Mouse (Mus musculus) lung, postnatal 0 days (tissue): ENCODE results near the gene D930020B18Rik. TPM values are rescaled to one million over a fixed set of nuclear protein-coding genes. Genes with fewer than 3 reads are reported as not detected.

Experiments used
- ATAC-seq: fragments of 200-750 bp; cut with Nextera tagmentation; 2 replicates; pipeline ENCODE4 v1.8.0; 2017; ENCODE audit warnings: moderate library complexity
- DNase-seq: peaks from one replicate; pipeline ENCODE4 v3.0.0-alpha.2; 2016; ENCODE audit warnings: low spot score
- H3K27ac ChIP-seq: fragments of 300-500 bp; sonication (generic); 2 replicates; pipeline ENCODE4 v1.5.1; 2014; ENCODE audit warnings: antibody characterized with exemption, mild to moderate bottlenecking, low read length, mixed read lengths
- H3K27me3 ChIP-seq: fragments of 300-500 bp; sonication (generic); replicated peaks from 2 replicates; pipeline ENCODE4 v1.6.1; 2014; ENCODE audit warnings: low read length, mixed read lengths; ENCODE audit not compliant: insufficient read depth
- H3K36me3 ChIP-seq: fragments of 300-500 bp; sonication (generic); 2 replicates; pipeline ENCODE4 v1.6.1; 2014; ENCODE audit warnings: low read length, mixed read lengths; ENCODE audit not compliant: insufficient read depth
- H3K4me1 ChIP-seq: fragments of 300-500 bp; sonication (generic); 2 replicates; pipeline ENCODE4 v1.6.1; 2014; ENCODE audit warnings: antibody characterized with exemption, low read depth, low read length, mixed read lengths; ENCODE audit not compliant: insufficient read depth
- H3K4me2 ChIP-seq: fragments of 300-500 bp; sonication (generic); replicated peaks from 2 replicates; pipeline ENCODE4 v1.6.1; 2014; ENCODE audit warnings: low read depth, mild to moderate bottlenecking, low read length, moderate library complexity, mixed read lengths
- H3K4me3 ChIP-seq: fragments of 300-500 bp; sonication (generic); 2 replicates; pipeline ENCODE4 v1.5.1; 2014; ENCODE audit warnings: low read depth, low read length
- H3K9ac ChIP-seq: fragments of 300-500 bp; sonication (generic); replicated peaks from 2 replicates; pipeline ENCODE4 v1.6.1; 2014; ENCODE audit warnings: low read depth, mild to moderate bottlenecking
- H3K9me3 ChIP-seq: fragments of 300-500 bp; sonication (generic); 2 replicates; pipeline ENCODE4 v1.6.1; 2016; ENCODE audit warnings: low read length, mixed read lengths
- CTCF ChIP-seq: IDR thresholded peaks from 2 replicates; pipeline ENCODE4 v1.5.1; 2016; ENCODE audit warnings: antibody characterized with exemption, mild to moderate bottlenecking
- EP300 ChIP-seq: IDR thresholded peaks from 2 replicates; pipeline ENCODE4 v1.6.1; 2016; ENCODE audit warnings: antibody characterized with exemption, mild to moderate bottlenecking, control low read depth
- WGBS: fragments of 180-500 bp; shearing (Covaris S2); extraction: QIAGEN DNeasy Blood & Tissue Kit; methylation state at CpG from one replicate; pipeline ENCODE4 v1.1.7; 2014; 5-methylcytosine and 5-hydroxymethylcytosine counted together
- polyA plus RNA-seq: library from polyadenylated mRNA; unstranded; fragments of >200 nt; fragmentation: Nextera tagmentation; extraction: Ambion mirVana; gene quantifications from 2 replicates; pipeline ENCODE4 v1.2.1, GENCODE M21; 2015

The D930020B18Rik gene
- polyA plus RNA-seq, 1 experiment from 2014 or later: 0.44 TPM

DNA sequence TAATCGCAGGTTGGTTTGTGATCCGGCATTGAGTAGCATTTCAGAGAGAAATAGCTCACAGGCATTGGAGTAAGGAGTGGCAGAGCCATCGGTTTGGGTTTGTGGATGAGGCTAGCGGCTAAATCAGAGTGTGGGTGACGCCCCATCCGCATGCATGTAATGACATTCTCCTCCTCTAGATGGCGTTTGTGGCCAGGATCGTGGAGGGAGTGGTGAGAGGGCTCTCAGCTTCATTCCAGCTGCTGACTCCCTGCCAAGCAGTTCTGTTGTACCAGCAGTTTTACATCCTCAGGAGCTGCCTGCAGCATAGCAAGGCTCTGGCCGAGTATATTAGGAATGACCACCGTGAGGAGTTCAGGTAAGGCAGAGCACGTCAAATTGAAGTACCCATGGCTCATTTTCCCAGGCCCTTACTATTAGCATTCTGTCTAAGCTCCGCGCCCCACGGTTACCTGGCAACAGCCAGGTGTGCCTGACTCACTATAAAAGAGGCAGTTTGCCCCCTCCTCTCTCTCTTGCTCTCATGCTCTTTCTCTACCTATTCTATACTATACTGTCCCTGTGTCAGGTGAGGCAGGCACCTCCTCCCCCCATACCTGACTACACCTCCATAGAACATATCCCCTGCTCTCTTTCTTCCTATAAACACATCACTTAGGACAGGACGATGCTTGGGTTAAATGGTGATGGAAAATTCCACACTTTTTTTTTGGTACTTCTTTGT, 48.4 kb downstream of the D930020B18Rik start:
- Histone ChIP-seq H3K4me2 (no peak overlapping the region), H3K36me3 (no peaks in the 10 kb centered on the region), H3K9ac (no peak overlapping the region), H3K27ac (no peak overlapping the region), H3K9me3 (no peaks in the 10 kb centered on the region), H3K27me3 (no peaks in the 10 kb centered on the region), H3K4me1 (no peaks in the 10 kb centered on the region), H3K4me3 (no peak overlapping the region)
- ATAC-seq: peak; percentile 88
- 15% methylated on average over 15 of the region's 15 CpGs for WGBS
- DNase-seq: peak; percentile 94
- TF ChIP-seq CTCF (peak; percentile 94), EP300 (no peak)

DNA sequence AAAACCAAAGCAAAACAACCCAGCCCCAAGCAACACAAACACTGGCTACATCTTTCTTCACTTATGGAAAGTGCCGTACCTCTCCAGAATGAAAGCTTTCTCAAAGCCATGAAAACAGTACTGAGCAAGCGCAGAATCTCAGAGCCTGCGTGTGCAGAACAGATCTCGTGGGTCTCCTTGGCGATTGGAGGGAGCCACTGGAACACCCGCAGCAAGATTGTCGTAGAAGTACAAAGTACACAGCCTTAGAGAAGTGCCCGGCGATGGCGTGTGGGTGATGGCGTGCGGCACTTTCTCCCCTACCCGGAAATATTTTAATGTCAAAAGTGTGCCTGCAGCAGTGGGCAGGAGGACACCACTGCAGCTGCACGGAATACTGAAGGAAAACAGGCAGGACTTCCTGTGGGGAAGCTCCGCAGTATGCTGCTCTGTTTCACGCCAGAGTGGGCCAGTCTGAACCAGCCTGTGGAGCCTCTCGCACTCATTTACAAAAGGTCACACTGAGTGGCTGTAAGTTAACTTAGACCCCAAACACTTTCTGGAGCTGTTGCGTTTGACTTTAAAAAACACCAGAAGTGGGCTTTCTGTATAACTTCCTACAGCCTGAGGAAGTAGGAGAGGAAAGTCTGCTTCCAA, 51.7 kb downstream of the D930020B18Rik start:
- ATAC-seq (no peak), DNase-seq (peak; percentile 21)
- no peaks in the 10 kb centered on the region for H3K36me3 ChIP-seq
- no peak overlapping the region for H3K9ac ChIP-seq
- no peak for TF ChIP-seq CTCF
- TF ChIP-seq EP300: no peak
- peak overlapping the region; percentile 40; the same call in 1 of the 2 replicates for H3K4me2 ChIP-seq
- 16% methylated on average over 18 of the region's 18 CpGs for WGBS
- H3K4me1 ChIP-seq: no peaks in the 10 kb centered on the region
- H3K27me3 ChIP-seq: no peaks in the 10 kb centered on the region
- no peaks in the 10 kb centered on the region for H3K9me3 ChIP-seq
- no peak overlapping the region for H3K4me3 ChIP-seq
- no peak overlapping the region for H3K27ac ChIP-seq

DNA sequence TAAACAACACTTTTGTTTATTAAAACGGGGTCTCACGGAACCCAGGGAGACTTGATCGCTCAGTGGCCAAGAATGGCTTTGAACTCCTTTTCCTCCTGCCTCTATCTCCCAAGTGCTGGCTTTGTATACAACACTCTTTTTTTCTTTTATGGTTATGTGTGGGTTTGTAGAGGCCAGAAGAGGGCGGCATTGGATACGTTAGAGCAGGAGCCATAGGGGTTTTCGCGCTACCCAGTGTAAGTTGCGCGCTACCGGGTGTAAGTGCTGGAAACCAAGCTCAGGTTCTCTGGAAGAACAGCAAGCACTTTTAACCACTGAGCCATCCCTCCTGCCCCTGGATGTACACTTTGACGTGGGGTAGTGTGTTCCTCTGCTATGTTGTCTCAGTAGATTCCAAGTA, 53.2 kb downstream of the D930020B18Rik start:
- Histone ChIP-seq H3K27me3 (no peaks in the 10 kb centered on the region), H3K9ac (no peak overlapping the region), H3K27ac (no peak overlapping the region), H3K9me3 (no peaks in the 10 kb centered on the region), H3K4me1 (no peaks in the 10 kb centered on the region), H3K4me2 (no peak overlapping the region), H3K4me3 (no peak overlapping the region), H3K36me3 (no peaks in the 10 kb centered on the region)
- peak; percentile 13; the same call in 1 of the 2 replicates for TF ChIP-seq CTCF
- TF ChIP-seq EP300: no peak
- DNase-seq (no peak), ATAC-seq (no peak)
- WGBS: 84% methylated on average over 11 of the region's 11 CpGs

DNA sequence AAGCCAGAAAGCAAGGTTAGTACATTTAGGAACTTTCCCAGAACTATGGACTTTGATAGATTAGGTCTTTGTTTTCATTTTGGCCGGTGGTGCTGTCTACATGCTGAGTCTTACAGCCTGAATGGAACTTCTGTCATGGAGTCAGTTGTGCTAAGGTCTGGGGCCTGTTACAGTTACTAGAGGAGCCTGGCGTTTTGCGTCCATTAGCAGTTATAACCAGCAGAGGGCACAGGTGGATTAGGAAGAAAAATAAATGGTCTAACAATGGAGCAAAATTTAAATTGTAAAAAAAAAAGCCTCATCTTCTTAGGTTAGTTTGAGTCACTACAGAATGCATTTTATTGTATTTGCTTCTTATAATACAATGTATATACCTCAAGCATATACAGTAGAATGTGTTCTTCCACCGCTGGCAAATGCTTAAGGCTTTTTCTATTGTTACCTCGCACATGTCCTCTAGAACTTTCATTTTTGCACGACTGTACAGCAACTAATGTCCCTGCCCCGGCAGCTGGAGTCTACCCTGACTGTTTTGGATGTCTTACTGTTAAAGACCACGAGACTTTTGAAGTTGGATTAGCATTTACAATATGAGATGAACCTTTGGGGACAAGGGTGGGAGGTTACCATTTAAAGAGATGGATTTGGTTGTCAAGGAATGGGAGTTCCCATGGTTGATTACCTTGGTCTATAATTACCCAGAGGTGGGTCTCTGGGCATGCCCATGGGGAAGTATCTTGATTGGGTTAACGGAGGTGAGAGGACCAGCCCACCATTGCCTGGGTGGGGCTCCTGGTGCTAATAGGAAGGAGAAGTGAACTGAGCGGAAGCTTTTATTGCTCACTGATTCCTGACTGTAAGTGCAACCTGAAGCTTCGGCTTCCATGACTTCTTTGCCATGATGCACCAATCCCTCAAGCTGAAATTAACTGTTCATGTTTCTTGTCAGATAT, 60.2 kb downstream of the D930020B18Rik start:
- ATAC-seq: peak; percentile 57; the same call in 1 of the 2 replicates
- no peaks in the 10 kb centered on the region for H3K36me3 ChIP-seq
- no peaks in the 10 kb centered on the region for H3K4me1 ChIP-seq
- peak; percentile 85 for DNase-seq
- TF ChIP-seq CTCF (peak; percentile 82), EP300 (no peak)
- H3K27ac ChIP-seq: no peak overlapping the region
- no peaks in the 10 kb centered on the region for H3K9me3 ChIP-seq
- no peak overlapping the region for H3K4me3 ChIP-seq
- WGBS: 54% methylated on average over 11 of the region's 11 CpGs
- H3K9ac ChIP-seq: no peak overlapping the region
- no peaks in the 10 kb centered on the region for H3K27me3 ChIP-seq
- H3K4me2 ChIP-seq: no peak overlapping the region

DNA sequence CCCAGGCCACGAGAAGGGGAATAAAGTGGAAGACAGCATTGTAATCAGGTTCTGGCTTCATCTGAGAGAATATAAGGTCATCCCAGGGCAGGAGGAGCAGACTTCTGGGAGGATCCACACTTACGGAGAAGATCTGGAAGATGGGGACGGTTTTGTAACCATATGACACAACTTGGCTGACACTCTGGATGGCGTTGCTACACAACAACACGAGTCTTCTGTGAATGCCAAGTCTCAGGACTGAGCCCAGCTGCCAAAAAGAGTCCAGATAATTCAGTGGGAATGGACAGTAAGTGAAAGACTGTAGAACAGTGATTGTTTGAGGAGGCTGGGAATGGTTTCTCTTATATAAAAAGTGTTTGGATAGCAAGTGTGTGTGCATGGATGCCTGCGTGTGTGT, 62.2 kb downstream of the D930020B18Rik start:
- Histone ChIP-seq H3K27me3 (no peaks in the 10 kb centered on the region), H3K4me3 (no peak overlapping the region), H3K9ac (no peak overlapping the region), H3K36me3 (no peaks in the 10 kb centered on the region), H3K27ac (no peak overlapping the region), H3K4me2 (no peak overlapping the region), H3K4me1 (no peaks in the 10 kb centered on the region), H3K9me3 (no peaks in the 10 kb centered on the region)
- DNase-seq (peak; percentile 87), ATAC-seq (peak; percentile 80)
- 58% methylated on average over 6 of the region's 6 CpGs for WGBS
- TF ChIP-seq CTCF (no peak), EP300 (no peak)

DNA sequence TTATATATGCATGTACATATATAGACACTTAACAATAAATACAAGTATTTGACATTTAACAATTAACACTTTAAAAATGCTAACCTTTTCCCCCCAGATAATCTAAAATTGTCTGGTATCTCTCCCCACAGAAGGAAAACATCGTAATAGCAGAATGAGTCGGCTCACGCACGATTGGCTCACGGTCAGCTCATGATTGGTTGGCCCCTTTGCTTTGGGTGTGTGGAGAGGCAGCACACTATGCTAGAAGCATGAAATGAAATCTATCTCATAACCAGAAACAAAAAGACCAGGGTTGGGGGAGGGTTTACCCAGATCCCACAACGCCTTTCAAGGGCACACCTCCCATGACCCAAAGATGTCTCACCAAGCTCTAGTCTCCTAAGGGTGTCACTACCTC, 63.5 kb downstream of the D930020B18Rik start:
- DNase-seq: no peak
- Histone ChIP-seq H3K9ac (no peak overlapping the region), H3K9me3 (no peaks in the 10 kb centered on the region), H3K27ac (no peak overlapping the region), H3K4me2 (no peak overlapping the region), H3K4me1 (no peaks in the 10 kb centered on the region), H3K4me3 (no peak overlapping the region), H3K27me3 (no peaks in the 10 kb centered on the region), H3K36me3 (no peaks in the 10 kb centered on the region)
- WGBS: 86% methylated on average over 6 of the region's 6 CpGs
- no peak for ATAC-seq
- TF ChIP-seq CTCF (no peak), EP300 (no peak)
